30 mouse cellular contexts compared by ENCODE assay signal in genomic region chr6:106732563-106732962, GRCm38 (mm10). TPM values are rescaled to one million over a fixed set of nuclear protein-coding genes. Genes with fewer than 3 reads are reported as not detected.
"Had no signal": no experiment of that assay in that cellular context is flagged by ENCODE, and none has a peak within 500 bp of the region (broad histone marks: within the 10 kb centered on the region; RNA-seq: fewer than 3 reads in every experiment).

No protein-coding gene starts in this region.

- H3K4me1 ChIP-seq: limb, embryonic 12.5 days; limb, embryonic 15.5 days; liver, embryonic 15.5 days; lung, embryonic 15.5 days; megakaryocyte, embryonic 14.5 days; midbrain, embryonic 10.5 days; neural tube, embryonic 12.5 days had no signal

- H3K4me2 ChIP-seq: limb, embryonic 12.5 days; limb, embryonic 15.5 days; liver, embryonic 15.5 days; lung, embryonic 15.5 days; neural tube, embryonic 12.5 days; neural tube, embryonic 15.5 days had no signal

- ATAC-seq: intestine, postnatal 0 days had no signal

- DNase-seq: kidney, postnatal 25 days; layer of hippocampus, adult 9-11 months; layer of hippocampus, postnatal 36 days; left cerebral cortex, postnatal 4 days; lung, adult 18-20 months; lung, postnatal 10 days; lung, postnatal 4 days; midbrain, embryonic 14.5 days; right cerebral cortex, adult 18-20 months; right cerebral cortex, postnatal 14 days; right cerebral cortex, postnatal 4 days; thymus, adult 2 months; thymus, postnatal 14 days; thymus, postnatal 4 days had no signal

- H3K9me3 ChIP-seq: limb, embryonic 12.5 days; limb, embryonic 15.5 days; liver, embryonic 15.5 days; lung, embryonic 15.5 days; megakaryocyte, embryonic 14.5 days; midbrain, embryonic 10.5 days; neural tube, embryonic 12.5 days; neural tube, embryonic 15.5 days had no signal

- H3K4me3 ChIP-seq: layer of hippocampus, adult 2 months; left cerebral cortex, adult 2 months; limb, embryonic 12.5 days; limb, embryonic 15.5 days; liver, embryonic 15.5 days; lung, embryonic 15.5 days; megakaryocyte, embryonic 14.5 days; midbrain, embryonic 10.5 days; neural tube, embryonic 12.5 days; neural tube, embryonic 15.5 days had no signal

- H3K9ac ChIP-seq: limb, embryonic 12.5 days; limb, embryonic 15.5 days; liver, embryonic 15.5 days; lung, embryonic 15.5 days; neural tube, embryonic 12.5 days; neural tube, embryonic 15.5 days had no signal

- H3K36me3 ChIP-seq: limb, embryonic 12.5 days; limb, embryonic 15.5 days; liver, embryonic 15.5 days; lung, embryonic 15.5 days; midbrain, embryonic 10.5 days; neural tube, embryonic 12.5 days; neural tube, embryonic 15.5 days had no signal

- H3K27ac ChIP-seq: kidney, postnatal 0 days; layer of hippocampus, adult 2 months; left cerebral cortex, adult 2 months; limb, embryonic 12.5 days; limb, embryonic 15.5 days; liver, embryonic 15.5 days; lung, embryonic 15.5 days; midbrain, embryonic 10.5 days; neural tube, embryonic 12.5 days; neural tube, embryonic 15.5 days; stomach, postnatal 0 days had no signal

- H3K27me3 ChIP-seq: limb, embryonic 12.5 days; limb, embryonic 15.5 days; liver, embryonic 15.5 days; lung, embryonic 15.5 days; megakaryocyte, embryonic 14.5 days; neural tube, embryonic 12.5 days; neural tube, embryonic 15.5 days had no signal

RNA-seq across cellular contexts. Expression of gene Il5ra, which starts 16.3 kb away (rescaled TPM):
- total RNA-seq: layer of hippocampus, adult 2 months; layer of hippocampus, postnatal 36 days; left cerebral cortex, adult 2 months; left cerebral cortex, postnatal 10 days; left cerebral cortex, postnatal 4 days had no signal
- polyA plus RNA-seq: intestine, postnatal 0 days; kidney, embryonic 14.5 days; limb, embryonic 12.5 days; midbrain, embryonic 10.5 days; midbrain, embryonic 14.5 days; neural tube, embryonic 12.5 days; stomach, embryonic 14.5 days; stomach, postnatal 0 days had no signal
